Mouse (Mus musculus): ENCODE data around the gene Naa10.

Gene Naa10

GRCm38 (mm10) chrX:73921823-73922549 lies at the start of gene Naa10, which contains the start of gene Arhgap4:
Gene Naa10, minus strand, starts transcription at chrX:73921944.
Gene Arhgap4, minus strand, starts transcription at chrX:73921870.
- peak; percentile 86 for DNase-seq

- DNase-seq = no peak
Observed at GRCm38 (mm10) chrX:73970781-73971180, 49.0 kb upstream of the Naa10 start.

- DNase-seq = no peak
Observed at GRCm38 (mm10) chrX:73969729-73970128, 48.0 kb upstream of the Naa10 start.

- no peak for DNase-seq
Observed at GRCm38 (mm10) chrX:73969167-73969566, 47.4 kb upstream of the Naa10 start.

- peak; percentile 82 for DNase-seq
Observed at GRCm38 (mm10) chrX:73967177-73968075, 45.7 kb upstream of the Naa10 start.

- DNase-seq = peak; percentile 85
Observed at GRCm38 (mm10) chrX:73966248-73967176, 44.8 kb upstream of the Naa10 start, which contains the start of gene Hcfc1. Gene Hcfc1, minus strand, starts transcription at chrX:73966357.

- DNase-seq = peak; percentile 55
Observed at GRCm38 (mm10) chrX:73965307-73965706, 43.6 kb upstream of the Naa10 start.

GRCm38 (mm10) chrX:73964363-73964762 lies 42.6 kb upstream of the Naa10 start:
- no peak for DNase-seq

- no peak for DNase-seq
Observed at GRCm38 (mm10) chrX:73954988-73955387, 33.2 kb upstream of the Naa10 start.

GRCm38 (mm10) chrX:73952603-73953002 lies 30.9 kb upstream of the Naa10 start:
- no peak for DNase-seq

- DNase-seq = no peak
Observed at GRCm38 (mm10) chrX:73949341-73949740, 27.6 kb upstream of the Naa10 start.

- peak; percentile 17 for DNase-seq
Observed at GRCm38 (mm10) chrX:73948647-73949046, 26.9 kb upstream of the Naa10 start.

- no peak for DNase-seq
Observed at GRCm38 (mm10) chrX:73946896-73947295, 25.2 kb upstream of the Naa10 start.

GRCm38 (mm10) chrX:73942294-73942693 lies 20.6 kb upstream of the Naa10 start:
- no peak for DNase-seq

GRCm38 (mm10) chrX:73941860-73942259 lies 20.1 kb upstream of the Naa10 start:
- no peak for DNase-seq

GRCm38 (mm10) chrX:73931871-73932270 lies 10.1 kb upstream of the Naa10 start:
- DNase-seq = no peak

GRCm38 (mm10) chrX:73930402-73931062 lies 8.8 kb upstream of the Naa10 start, which contains the start of gene Renbp:
Gene Renbp, minus strand, starts transcription at chrX:73930850.
- no peak for DNase-seq

GRCm38 (mm10) chrX:73922550-73922882 lies 772 bp upstream of the Naa10 start:
- DNase-seq = no peak

- DNase-seq = no peak
Observed at GRCm38 (mm10) chrX:73921285-73921822, 390 bp downstream of the Naa10 start.

GRCm38 (mm10) chrX:73918631-73919030 lies 3.1 kb downstream of the Naa10 start:
- no peak for DNase-seq

- DNase-seq = no peak
Observed at GRCm38 (mm10) chrX:73916945-73917344, 4.8 kb downstream of the Naa10 start.
